8 mouse cellular contexts compared by ENCODE assay signal in genomic region chr10:60566369-60567037, GRCm38 (mm10).
DNase-seq lines count a peak whose midpoint lies in the region; ATAC-seq and TF ChIP-seq lines count a peak whose summit lies in the region.

No protein-coding gene starts in this region.

- no peak overlapping the region for H3K9ac ChIP-seq in heart, embryonic 12.5 days
- H3K9ac ChIP-seq in heart, adult 2 months (ENCODE audit: low read depth, low read length), result no peak overlapping the region
- 0 out of 2 replicates have a peak overlapping the region, but pooled peaks have one; percentile 1 for H3K9ac ChIP-seq in intestine, embryonic 16.5 days (ENCODE audit: low read depth, low read length)
- H3K9ac ChIP-seq in midbrain, embryonic 15.5 days, result no peak overlapping the region

- WGBS in heart, embryonic 12.5 days, result 44% methylated on average over 24 of the region's 24 CpGs
- WGBS in heart, adult 2 months, result 40% methylated on average over 24 of the region's 24 CpGs
- 38% methylated on average over 24 of the region's 24 CpGs for WGBS in intestine, embryonic 16.5 days
- WGBS in midbrain, embryonic 15.5 days, result 39% methylated on average over 24 of the region's 24 CpGs

- H3K79me2 ChIP-seq in heart, adult 2 months (replicated peaks; ENCODE audit: control insufficient read depth, insufficient read depth, low read length), result no peaks in the 10 kb centered on the region

- intact Hi-C loops in heart, adult 2 months (cut with DNase I), result no loop called here

- TF ChIP-seq POLR2A in heart, adult 2 months (IDR thresholded peaks at IDR 0.05; ENCODE audit: insufficient read depth, low read depth, low read length), result no peak
- TF ChIP-seq POLR2A in bone marrow macrophage, adult 2 months (IDR thresholded peaks at IDR 0.05; ENCODE audit: borderline replicate concordance, low read depth, low read length), result no peak

- peaks cover 8% of the 10 kb centered on the region; the same call in 1 of the 2 replicates for H3K27me3 ChIP-seq in heart, embryonic 12.5 days (replicated peaks)
- H3K27me3 ChIP-seq in heart, adult 2 months (ENCODE audit: control insufficient read depth, insufficient read depth, low read length), result no peaks in the 10 kb centered on the region
- no peaks in the 10 kb centered on the region for H3K27me3 ChIP-seq in intestine, embryonic 16.5 days (replicated peaks; ENCODE audit: control insufficient read depth, insufficient read depth, low read length)
- H3K27me3 ChIP-seq in midbrain, embryonic 15.5 days (replicated peaks), result 0 out of 2 replicates have a peak, but pooled peaks cover 3% of the 10 kb centered on the region

- TF ChIP-seq EP300 in heart, adult 2 months (IDR thresholded peaks at IDR 0.05; ENCODE audit: insufficient read depth, low read depth, low read length), result no peak

- no peak overlapping the region for H3K4me3 ChIP-seq in heart, embryonic 12.5 days
- no peak overlapping the region for H3K4me3 ChIP-seq in heart, adult 2 months
- peak overlapping the region; percentile 42; the same call in 1 of the 2 replicates for H3K4me3 ChIP-seq in bone marrow macrophage, adult 2 months (ENCODE audit: insufficient read depth, low read length)
- H3K4me3 ChIP-seq in intestine, embryonic 16.5 days (ENCODE audit: low read length), result 0 out of 2 replicates have a peak overlapping the region, but pooled peaks have one; percentile 2
- H3K4me3 ChIP-seq in midbrain, embryonic 15.5 days, result 0 out of 2 replicates have a peak overlapping the region, but pooled peaks have one; percentile 6

- H3K4me1 ChIP-seq in heart, embryonic 12.5 days (replicated peaks), result peaks cover 35% of the 10 kb centered on the region
- H3K4me1 ChIP-seq in heart, adult 2 months (ENCODE audit: control insufficient read depth, insufficient read depth, low read length), result no peaks in the 10 kb centered on the region
- H3K4me1 ChIP-seq in bone marrow macrophage, adult 2 months (ENCODE audit: control insufficient read depth, insufficient read depth, low read length), result peaks cover 24% of the 10 kb centered on the region
- peaks cover 7% of the 10 kb centered on the region for H3K4me1 ChIP-seq in intestine, embryonic 16.5 days (ENCODE audit: control insufficient read depth, insufficient read depth, low read length)
- peaks cover 14% of the 10 kb centered on the region for H3K4me1 ChIP-seq in midbrain, embryonic 15.5 days

- no peak for ATAC-seq in heart, embryonic 12.5 days (ENCODE audit: insufficient number of reproducible peaks, low FRiP score)
- no peak for ATAC-seq in intestine, embryonic 16.5 days
- peak; percentile 60 for ATAC-seq in midbrain, embryonic 15.5 days (replicated peaks)

- peak overlapping the region; percentile 38 for H3K4me2 ChIP-seq in heart, embryonic 12.5 days
- H3K4me2 ChIP-seq in intestine, embryonic 16.5 days (ENCODE audit: low read depth, low read length), result peak overlapping the region; percentile 11; the same call in 1 of the 2 replicates
- peak overlapping the region; percentile 30; the same call in 1 of the 2 replicates for H3K4me2 ChIP-seq in midbrain, embryonic 15.5 days

- TF ChIP-seq CTCF in heart, adult 2 months (IDR thresholded peaks at IDR 0.05), result no peak
- no peak for TF ChIP-seq CTCF in bone marrow macrophage, adult 2 months (IDR thresholded peaks at IDR 0.05; ENCODE audit: low read depth, low read length)

- no peak overlapping the region for H3K27ac ChIP-seq in heart, embryonic 12.5 days (ENCODE audit: poor library complexity, severe bottlenecking)
- no peak overlapping the region for H3K27ac ChIP-seq in heart, adult 2 months
- H3K27ac ChIP-seq in bone marrow macrophage, adult 2 months (ENCODE audit: insufficient read depth, low read depth, low read length), result peak overlapping the region; percentile 26; the same call in 1 of the 2 replicates
- H3K27ac ChIP-seq in intestine, embryonic 16.5 days (ENCODE audit: low read length), result no peak overlapping the region
- H3K27ac ChIP-seq in midbrain, embryonic 15.5 days, result 0 out of 2 replicates have a peak overlapping the region, but pooled peaks have one; percentile 48

- no peak for DNase-seq in heart, adult 2 months
- no peak for DNase-seq in embryo, embryonic 10.5 days (ENCODE audit: low spot score)
- no peak for DNase-seq in yolk sac, embryonic 10.5 days (ENCODE audit: low spot score)
- no peak for DNase-seq in heart, adult 8-10 months (ENCODE audit: low spot score)

- H3K9me3 ChIP-seq in heart, embryonic 12.5 days (replicated peaks), result no peaks in the 10 kb centered on the region
- no peaks in the 10 kb centered on the region for H3K9me3 ChIP-seq in intestine, embryonic 16.5 days (ENCODE audit: control insufficient read depth, low read length)
- no peaks in the 10 kb centered on the region for H3K9me3 ChIP-seq in midbrain, embryonic 15.5 days

- H3K36me3 ChIP-seq in heart, embryonic 12.5 days, result no peaks in the 10 kb centered on the region
- H3K36me3 ChIP-seq in heart, adult 2 months (ENCODE audit: control insufficient read depth, insufficient read depth, low read length), result no peaks in the 10 kb centered on the region
- no peaks in the 10 kb centered on the region for H3K36me3 ChIP-seq in intestine, embryonic 16.5 days (ENCODE audit: control insufficient read depth, insufficient read depth, low read length)
- no peaks in the 10 kb centered on the region for H3K36me3 ChIP-seq in midbrain, embryonic 15.5 days (replicated peaks)

Comparison
In these comparisons a context has a peak if more than half of its experiments do, and no peak if none do; other contexts are left out.
1. H3K27ac ChIP-seq: peak in bone marrow macrophage, adult 2 months (single experiment) and midbrain, embryonic 15.5 days (single experiment); none in heart, embryonic 12.5 days (single experiment), heart, adult 2 months (single experiment) and intestine, embryonic 16.5 days (single experiment).
2. H3K4me3 ChIP-seq: peak in bone marrow macrophage, adult 2 months (single experiment), intestine, embryonic 16.5 days (single experiment) and midbrain, embryonic 15.5 days (single experiment); none in heart, embryonic 12.5 days (single experiment) and heart, adult 2 months (single experiment).
3. Peak in every context shown above with its lines, with median percentiles within 50 percentile points of each other: H3K4me2 ChIP-seq.